Mouse (Mus musculus): ENCODE measurements around the gene Ehd2.

Ehd2 gene

DNA sequence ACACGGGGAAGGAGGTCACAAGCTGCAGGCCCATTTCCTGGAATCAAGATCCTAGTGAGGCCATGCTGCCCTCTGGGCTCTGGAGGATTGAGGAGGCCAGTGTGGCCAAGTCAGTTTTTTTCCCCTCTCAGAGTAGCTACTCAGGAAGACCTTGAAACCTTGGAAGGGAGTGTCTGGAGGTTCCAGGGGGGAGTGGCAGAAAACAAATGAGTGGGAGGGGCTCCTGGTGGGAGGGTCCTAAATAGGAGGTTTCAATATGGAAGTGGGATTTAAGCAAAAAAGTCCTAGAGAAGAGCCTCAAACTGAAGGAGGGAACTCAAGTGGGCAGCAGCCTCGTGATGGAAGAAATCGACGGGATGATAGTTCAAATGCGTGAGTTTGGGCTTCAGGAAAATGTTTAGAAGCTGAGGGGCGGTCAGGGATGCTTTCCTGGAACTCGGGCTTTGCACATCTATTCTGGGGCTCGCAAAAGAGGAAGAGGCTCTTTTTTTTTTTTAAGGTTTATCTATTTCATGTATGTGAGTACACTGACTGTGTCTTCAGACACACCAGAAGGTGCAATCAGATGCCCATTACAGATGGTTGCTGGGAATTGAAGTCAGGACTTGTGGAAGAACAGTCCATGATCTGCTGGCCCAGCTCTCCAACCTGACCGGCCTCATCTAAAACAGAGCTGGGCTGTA, 65.9 kb downstream of the Ehd2 start:
- no peak for DNase-seq

Measured in B cell, adult 2 months (primary cell).